Mouse (Mus musculus): ENCODE results near the gene Ccdc3. TPM values are rescaled to one million over a fixed set of nuclear protein-coding genes. Genes with fewer than 3 reads are reported as not detected.

The Ccdc3 gene
- polyA plus RNA-seq, 1 experiment: 7.9 TPM

DNA sequence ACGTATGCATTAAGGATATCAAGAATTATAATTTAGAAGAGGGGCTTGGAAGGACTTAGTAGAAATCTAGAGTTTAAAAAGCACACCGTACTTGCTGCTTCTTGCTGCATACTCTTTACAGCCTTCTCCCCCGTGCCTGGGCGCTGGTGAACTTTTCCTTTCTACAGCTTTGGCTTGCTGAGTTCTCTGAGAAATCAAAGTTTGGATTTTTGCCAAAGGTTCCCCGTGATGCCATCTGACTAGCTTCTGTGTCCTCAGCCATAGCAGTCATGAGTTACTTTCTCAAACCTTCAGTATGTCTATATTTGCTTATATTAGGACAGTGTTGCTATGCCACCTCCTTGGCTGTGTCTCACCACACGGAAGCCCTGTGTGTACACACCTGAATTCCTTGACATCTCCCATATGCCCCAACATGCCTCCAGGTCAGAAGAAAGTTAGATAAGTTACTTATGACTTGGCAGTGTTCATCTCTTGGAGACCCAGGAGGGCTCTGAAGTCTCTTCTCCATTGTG is 57.2 kb downstream of the Ccdc3 start:
- no peak overlapping the region for H3K4me3 ChIP-seq (ENCODE audit: low read depth, low read length)
- H3K27me3 ChIP-seq (ENCODE audit: control insufficient read depth, insufficient read depth, low read length): no peaks in the 10 kb centered on the region
- TF ChIP-seq POLR2A (IDR thresholded peaks at IDR 0.05; ENCODE audit: low read depth, low read length) (no peak), CTCF (IDR thresholded peaks at IDR 0.05; ENCODE audit: extremely low read depth, insufficient read length, insufficient replicate concordance, low read depth, low read length) (no peak)
- 47% methylated on average over 6 of the region's 6 CpGs for WGBS
- H3K36me3 ChIP-seq (ENCODE audit: control insufficient read depth, insufficient read depth, low read length): no peaks in the 10 kb centered on the region
- no peaks in the 10 kb centered on the region for H3K4me1 ChIP-seq (ENCODE audit: control insufficient read depth, insufficient read depth, insufficient read length, low read length)
- H3K27ac ChIP-seq (ENCODE audit: insufficient read depth, low read depth, low read length): no peak overlapping the region

DNA sequence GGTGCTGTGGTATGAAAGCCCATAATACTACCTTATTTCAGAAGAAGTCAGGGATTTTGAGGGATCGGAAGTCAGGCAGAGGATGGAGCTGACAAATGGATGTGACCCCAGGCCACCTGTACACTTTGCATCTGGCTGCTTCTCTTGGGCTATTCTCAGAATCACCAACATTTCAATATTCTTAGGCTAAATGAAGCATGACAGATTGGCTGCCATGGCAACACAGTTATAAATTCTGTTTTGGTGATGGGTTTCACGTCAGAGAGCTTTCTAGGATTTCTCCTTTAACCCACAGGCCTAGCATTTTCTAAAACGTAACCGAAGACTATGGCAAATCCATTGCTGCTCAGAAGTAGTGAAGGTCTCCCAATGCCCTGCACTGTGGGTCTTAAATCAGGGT is 59.9 kb downstream of the Ccdc3 start:
- Histone ChIP-seq H3K36me3 (ENCODE audit: control insufficient read depth, insufficient read depth, low read length) (no peaks in the 10 kb centered on the region), H3K27me3 (ENCODE audit: control insufficient read depth, insufficient read depth, low read length) (no peaks in the 10 kb centered on the region), H3K27ac (ENCODE audit: insufficient read depth, low read depth, low read length) (no peak overlapping the region), H3K4me1 (ENCODE audit: control insufficient read depth, insufficient read depth, insufficient read length, low read length) (no peaks in the 10 kb centered on the region), H3K4me3 (ENCODE audit: low read depth, low read length) (no peak overlapping the region)
- TF ChIP-seq CTCF (IDR thresholded peaks at IDR 0.05; ENCODE audit: extremely low read depth, insufficient read length, insufficient replicate concordance, low read depth, low read length) (no peak), POLR2A (IDR thresholded peaks at IDR 0.05; ENCODE audit: low read depth, low read length) (no peak)
- 95% methylated on average over 4 of the region's 4 CpGs for WGBS

DNA sequence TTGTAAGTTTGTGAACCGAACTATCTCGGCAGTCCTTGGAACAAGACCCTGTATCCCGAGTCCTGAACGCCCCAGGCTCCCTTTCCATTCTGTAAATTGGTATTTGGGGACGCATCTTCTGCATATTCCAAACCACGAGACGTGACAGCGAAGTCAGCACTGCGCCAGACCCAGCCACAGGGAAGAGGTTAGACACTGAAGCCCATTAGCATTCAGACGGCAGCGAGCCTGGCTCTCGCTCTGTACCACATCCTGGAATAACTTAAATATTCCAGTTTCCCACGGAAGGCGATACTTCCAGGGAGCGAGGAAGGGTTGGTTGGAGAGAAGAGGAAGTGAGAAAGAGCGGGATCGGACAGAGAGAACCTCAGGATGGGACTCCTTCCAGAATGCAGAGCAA is 61.7 kb downstream of the Ccdc3 start:
- no peaks in the 10 kb centered on the region for H3K27me3 ChIP-seq (ENCODE audit: control insufficient read depth, insufficient read depth, low read length)
- 90% methylated on average over 17 of the region's 17 CpGs for WGBS
- no peaks in the 10 kb centered on the region for H3K36me3 ChIP-seq (ENCODE audit: control insufficient read depth, insufficient read depth, low read length)
- TF ChIP-seq CTCF (IDR thresholded peaks at IDR 0.05; ENCODE audit: extremely low read depth, insufficient read length, insufficient replicate concordance, low read depth, low read length) (no peak), POLR2A (IDR thresholded peaks at IDR 0.05; ENCODE audit: low read depth, low read length) (no peak)
- no peak overlapping the region for H3K4me3 ChIP-seq (ENCODE audit: low read depth, low read length)
- no peaks in the 10 kb centered on the region for H3K4me1 ChIP-seq (ENCODE audit: control insufficient read depth, insufficient read depth, insufficient read length, low read length)
- H3K27ac ChIP-seq (ENCODE audit: insufficient read depth, low read depth, low read length): no peak overlapping the region

DNA sequence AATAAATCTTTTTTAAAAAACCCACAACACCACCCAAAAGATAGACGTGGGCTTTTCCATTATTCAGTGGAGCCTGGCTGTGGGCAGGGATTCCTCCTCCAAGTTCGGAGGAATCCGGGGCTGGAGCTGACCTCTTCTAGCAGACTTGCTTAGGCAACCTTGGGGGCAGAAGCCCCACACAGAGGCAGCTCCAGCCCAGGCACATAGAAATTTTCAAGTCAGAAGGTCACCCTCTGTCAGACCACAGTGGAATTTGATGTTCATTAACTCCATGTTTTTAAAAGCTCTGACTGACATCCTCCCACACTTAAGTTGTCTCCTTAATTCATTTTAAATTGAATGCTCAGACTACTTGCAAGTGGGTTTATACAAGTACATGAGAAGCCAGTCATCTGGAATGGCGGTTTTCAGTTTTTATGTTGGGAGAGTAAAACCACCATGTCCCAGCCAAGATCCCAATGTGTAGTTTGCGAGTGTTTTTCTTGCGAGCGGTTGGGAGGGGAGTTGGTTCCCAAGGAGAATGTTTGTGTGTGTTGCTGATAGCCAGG is 63.3 kb downstream of the Ccdc3 start:
- no peak overlapping the region for H3K27ac ChIP-seq (ENCODE audit: insufficient read depth, low read depth, low read length)
- no peaks in the 10 kb centered on the region for H3K4me1 ChIP-seq (ENCODE audit: control insufficient read depth, insufficient read depth, insufficient read length, low read length)
- 84% methylated on average over 7 of the region's 7 CpGs for WGBS
- H3K36me3 ChIP-seq (ENCODE audit: control insufficient read depth, insufficient read depth, low read length): no peaks in the 10 kb centered on the region
- H3K27me3 ChIP-seq (ENCODE audit: control insufficient read depth, insufficient read depth, low read length): no peaks in the 10 kb centered on the region
- no peak overlapping the region for H3K4me3 ChIP-seq (ENCODE audit: low read depth, low read length)
- TF ChIP-seq POLR2A (IDR thresholded peaks at IDR 0.05; ENCODE audit: low read depth, low read length): no peak
- TF ChIP-seq CTCF (IDR thresholded peaks at IDR 0.05; ENCODE audit: extremely low read depth, insufficient read length, insufficient replicate concordance, low read depth, low read length): no peak

DNA sequence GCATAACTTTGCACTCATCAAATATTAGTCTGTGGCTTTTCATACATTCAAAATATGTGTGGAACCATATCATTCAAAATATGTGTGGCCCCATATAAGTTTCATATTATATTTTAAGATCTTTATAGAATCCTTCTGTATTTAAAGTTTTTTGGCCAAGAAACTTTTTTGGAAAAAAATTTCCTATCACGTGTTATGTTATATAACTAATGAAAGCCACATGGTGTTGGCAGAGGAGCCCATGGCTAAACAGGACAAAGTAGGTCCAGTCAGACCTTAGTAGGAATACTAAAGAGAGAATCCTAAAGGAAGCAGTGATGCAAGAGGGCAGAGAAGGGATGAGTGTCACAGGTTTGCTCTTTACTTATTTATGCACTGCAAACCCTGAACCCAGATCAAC is 65.6 kb downstream of the Ccdc3 start:
- H3K27ac ChIP-seq (ENCODE audit: insufficient read depth, low read depth, low read length): no peak overlapping the region
- H3K4me1 ChIP-seq (ENCODE audit: control insufficient read depth, insufficient read depth, insufficient read length, low read length): no peaks in the 10 kb centered on the region
- H3K27me3 ChIP-seq (ENCODE audit: control insufficient read depth, insufficient read depth, low read length): no peaks in the 10 kb centered on the region
- no peaks in the 10 kb centered on the region for H3K36me3 ChIP-seq (ENCODE audit: control insufficient read depth, insufficient read depth, low read length)
- H3K4me3 ChIP-seq (ENCODE audit: low read depth, low read length): no peak overlapping the region
- TF ChIP-seq POLR2A (IDR thresholded peaks at IDR 0.05; ENCODE audit: low read depth, low read length) (no peak), CTCF (IDR thresholded peaks at IDR 0.05; ENCODE audit: extremely low read depth, insufficient read length, insufficient replicate concordance, low read depth, low read length) (no peak)
- 76% methylated on average over 1 of the region's 1 CpGs for WGBS

DNA sequence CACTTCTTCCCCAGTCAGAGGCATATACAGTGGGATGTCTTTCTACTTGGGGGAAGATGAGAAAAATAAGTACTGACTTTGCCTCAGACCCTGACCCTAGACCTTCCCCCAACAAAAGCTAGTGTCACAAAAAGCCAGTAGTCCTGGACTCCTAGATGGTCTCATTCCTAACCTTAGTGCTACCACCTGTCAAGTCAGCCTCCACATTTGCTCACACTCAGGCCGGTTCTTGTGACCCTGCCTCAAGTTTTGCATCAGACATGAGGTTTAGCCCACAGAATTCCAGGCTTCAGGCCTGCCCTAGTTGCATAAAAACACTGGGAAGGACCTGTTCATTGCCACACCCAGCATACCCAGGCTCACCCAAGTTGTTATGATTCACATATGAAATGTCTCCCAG is 67.4 kb downstream of the Ccdc3 start:
- no peak overlapping the region for H3K27ac ChIP-seq (ENCODE audit: insufficient read depth, low read depth, low read length)
- H3K4me1 ChIP-seq (ENCODE audit: control insufficient read depth, insufficient read depth, insufficient read length, low read length): no peaks in the 10 kb centered on the region
- WGBS: 93% methylated on average over 1 of the region's 1 CpGs
- no peaks in the 10 kb centered on the region for H3K36me3 ChIP-seq (ENCODE audit: control insufficient read depth, insufficient read depth, low read length)
- no peak for TF ChIP-seq POLR2A (IDR thresholded peaks at IDR 0.05; ENCODE audit: low read depth, low read length)
- TF ChIP-seq CTCF (IDR thresholded peaks at IDR 0.05; ENCODE audit: extremely low read depth, insufficient read length, insufficient replicate concordance, low read depth, low read length): no peak
- no peak overlapping the region for H3K4me3 ChIP-seq (ENCODE audit: low read depth, low read length)
- no peaks in the 10 kb centered on the region for H3K27me3 ChIP-seq (ENCODE audit: control insufficient read depth, insufficient read depth, low read length)

DNA sequence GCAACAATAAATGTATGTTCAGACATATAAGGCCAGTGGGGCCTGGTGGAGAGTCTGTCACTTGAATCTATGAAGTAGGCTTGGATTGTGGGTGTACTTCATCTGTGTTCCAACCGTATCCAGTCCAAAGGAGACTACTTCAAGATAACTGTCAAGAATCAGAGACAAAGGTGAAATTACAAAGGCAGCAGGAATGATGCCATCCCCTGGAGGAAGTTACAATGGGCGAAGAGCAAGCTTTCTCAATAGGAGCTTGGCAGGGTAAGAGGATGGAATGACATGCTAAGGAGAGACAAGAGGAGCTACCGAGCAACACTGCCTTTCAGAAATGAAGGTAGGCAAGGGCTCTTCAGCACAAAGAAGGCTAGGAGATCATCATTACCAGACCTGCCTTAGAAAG is 69.1 kb downstream of the Ccdc3 start:
- H3K27me3 ChIP-seq (ENCODE audit: control insufficient read depth, insufficient read depth, low read length): no peaks in the 10 kb centered on the region
- TF ChIP-seq CTCF (IDR thresholded peaks at IDR 0.05; ENCODE audit: extremely low read depth, insufficient read length, insufficient replicate concordance, low read depth, low read length): no peak
- no peak for TF ChIP-seq POLR2A (IDR thresholded peaks at IDR 0.05; ENCODE audit: low read depth, low read length)
- WGBS: 85% methylated on average over 3 of the region's 3 CpGs

More for the DNA sequence above, 69.1 kb downstream of the Ccdc3 start:
- H3K36me3 ChIP-seq (ENCODE audit: control insufficient read depth, insufficient read depth, low read length): no peaks in the 10 kb centered on the region
- no peaks in the 10 kb centered on the region for H3K4me1 ChIP-seq (ENCODE audit: control insufficient read depth, insufficient read depth, insufficient read length, low read length)
- no peak overlapping the region for H3K27ac ChIP-seq (ENCODE audit: insufficient read depth, low read depth, low read length)
- H3K4me3 ChIP-seq (ENCODE audit: low read depth, low read length): no peak overlapping the region
